Mouse (Mus musculus): Measurements from ENCODE around the gene Cacng3.

- no peak for TF ChIP-seq POLR2A (IDR thresholded peaks at IDR 0.05; ENCODE audit: borderline replicate concordance, control insufficient read depth, low read depth, low read length)
- TF ChIP-seq CTCF (IDR thresholded peaks at IDR 0.05; ENCODE audit: control insufficient read depth, insufficient read depth, low read length): no peak
These were observed 147.3 kb downstream of the Cacng3 start for GRCm38 (mm10) chr7:122817565-122817964.
